Mouse (Mus musculus): ENCODE results near the gene Erp27.

The Erp27 gene

GRCm38 (mm10) chr6:136881678-136882077, 40.3 kb downstream of the Erp27 start:
- ATAC-seq (ENCODE audit: insufficient number of reproducible peaks, low FRiP score, low TSS enrichment) = no peak

GRCm38 (mm10) chr6:136875670-136876069, 46.3 kb downstream of the Erp27 start, which contains the start of gene Mgp:
TSS of gene Mgp (minus strand) at chr6:136875823.
- no peak for ATAC-seq (ENCODE audit: insufficient number of reproducible peaks, low FRiP score, low TSS enrichment)

GRCm38 (mm10) chr6:136874599-136874998, 47.4 kb downstream of the Erp27 start:
- no peak for ATAC-seq (ENCODE audit: insufficient number of reproducible peaks, low FRiP score, low TSS enrichment)

- ATAC-seq (ENCODE audit: insufficient number of reproducible peaks, low FRiP score, low TSS enrichment) = no peak
Measured at GRCm38 (mm10) chr6:136868921-136869320, 53.1 kb downstream of the Erp27 start.

GRCm38 (mm10) chr6:136866150-136866549, 55.8 kb downstream of the Erp27 start:
- ATAC-seq (ENCODE audit: insufficient number of reproducible peaks, low FRiP score, low TSS enrichment) = no peak

GRCm38 (mm10) chr6:136865360-136865759, 56.6 kb downstream of the Erp27 start:
- no peak for ATAC-seq (ENCODE audit: insufficient number of reproducible peaks, low FRiP score, low TSS enrichment)

GRCm38 (mm10) chr6:136861020-136861419, 61.0 kb downstream of the Erp27 start:
- ATAC-seq (ENCODE audit: insufficient number of reproducible peaks, low FRiP score, low TSS enrichment) = peak; percentile 29; the same call in 1 of the 2 replicates

- no peak for ATAC-seq (ENCODE audit: insufficient number of reproducible peaks, low FRiP score, low TSS enrichment)
Measured at GRCm38 (mm10) chr6:136858420-136858819, 63.6 kb downstream of the Erp27 start.

GRCm38 (mm10) chr6:136857873-136858260, 64.1 kb downstream of the Erp27 start:
- no peak for ATAC-seq (ENCODE audit: insufficient number of reproducible peaks, low FRiP score, low TSS enrichment)

Measured in cerebellum, adult (tissue).